Mouse (Mus musculus): ENCODE measurements around the gene Otulin. TPM values are rescaled to one million over a fixed set of nuclear protein-coding genes. Genes with fewer than 3 reads are reported as not detected.
A peak's percentile ranks its signal among the peaks of the same experiment; 100 is the strongest.

Gene Otulin
- polyA plus RNA-seq, 1 experiment from 2014 or later, result 35.0 TPM

DNA sequence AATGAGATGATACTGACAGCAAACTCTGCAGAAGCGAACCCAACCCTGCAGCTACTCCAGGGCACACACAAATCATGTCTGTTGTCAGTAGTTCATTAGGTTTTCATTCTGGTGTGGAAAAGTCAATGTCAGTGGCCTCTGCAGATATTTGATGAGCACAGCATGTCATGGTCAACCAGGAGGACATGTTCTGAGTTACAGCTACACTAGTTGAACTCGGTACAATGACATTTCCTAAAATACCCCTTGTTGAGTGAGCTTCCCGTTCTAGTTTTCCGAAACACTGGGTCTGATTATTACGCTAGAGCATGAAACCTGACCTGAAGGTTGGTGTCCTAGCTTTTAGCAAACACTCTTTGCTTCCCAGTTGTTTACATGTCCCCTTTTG, 44.4 kb downstream of the Otulin start:
- Histone ChIP-seq H3K4me1 (no peaks in the 10 kb centered on the region), H3K4me2 (no peak overlapping the region), H3K27ac (no peak overlapping the region), H3K9me3 (replicated peaks) (no peaks in the 10 kb centered on the region), H3K4me3 (no peak overlapping the region), H3K9ac (no peak overlapping the region), H3K36me3 (peaks cover 66% of the 10 kb centered on the region), H3K27me3 (replicated peaks) (no peaks in the 10 kb centered on the region)
- 80% methylated on average over 5 of the region's 5 CpGs for WGBS (ENCODE audit: insufficient replicate concordance)
- ATAC-seq, result no peak

DNA sequence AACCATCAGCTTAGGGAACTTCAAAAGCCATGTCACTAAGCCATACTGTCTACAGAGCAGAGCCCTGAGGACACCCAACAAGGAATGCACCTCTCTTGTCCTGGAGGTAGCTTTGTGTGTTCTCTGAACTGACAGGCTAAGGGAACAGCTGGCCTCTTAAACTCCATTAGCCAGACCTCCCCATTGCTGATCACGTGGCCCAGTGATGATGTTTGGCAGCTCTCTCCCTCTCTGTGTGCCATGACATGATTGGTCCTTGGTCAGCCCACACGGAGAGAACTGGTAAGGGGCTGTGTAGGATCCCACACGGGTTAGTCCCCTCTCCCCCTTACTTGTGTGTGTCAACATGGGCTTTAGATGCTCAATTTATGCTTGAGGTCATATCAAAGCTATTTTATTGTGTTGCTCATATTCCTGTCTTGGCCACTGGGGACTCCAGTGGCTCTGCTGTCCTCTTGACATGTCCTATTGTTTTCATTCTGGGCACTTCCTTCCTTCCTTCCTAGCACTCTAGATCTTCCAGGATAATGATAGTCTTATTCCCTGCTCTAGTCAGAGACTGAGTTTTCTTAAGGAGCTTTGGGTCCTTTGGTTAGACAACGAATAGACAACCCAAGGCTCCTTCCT, 44.9 kb downstream of the Otulin start:
- Histone ChIP-seq H3K27me3 (replicated peaks) (no peaks in the 10 kb centered on the region), H3K4me3 (no peak overlapping the region), H3K4me1 (no peaks in the 10 kb centered on the region), H3K4me2 (no peak overlapping the region), H3K9me3 (replicated peaks) (no peaks in the 10 kb centered on the region), H3K36me3 (peaks cover 66% of the 10 kb centered on the region), H3K9ac (no peak overlapping the region), H3K27ac (no peak overlapping the region)
- no peak for ATAC-seq
- WGBS (ENCODE audit: insufficient replicate concordance), result 66% methylated on average over 4 of the region's 4 CpGs

DNA sequence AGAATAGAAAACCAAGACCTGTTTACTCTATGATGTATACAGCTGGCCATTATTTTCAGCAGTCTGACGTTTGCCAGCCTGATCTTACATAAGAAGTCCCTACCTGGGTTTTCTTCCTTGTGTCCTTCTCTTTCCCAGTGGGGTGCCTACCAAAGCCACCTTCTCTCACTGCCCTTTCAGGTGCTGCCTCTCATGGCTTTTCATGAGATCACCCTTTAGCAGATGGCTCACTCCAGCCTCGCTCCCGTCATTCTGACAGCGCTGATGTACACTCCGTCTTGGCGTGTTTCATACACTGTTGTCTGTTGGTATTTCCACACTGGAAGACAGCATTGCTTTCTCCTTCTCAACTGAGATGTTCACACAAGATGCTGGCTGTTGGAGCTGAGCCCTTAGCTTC, 46.9 kb downstream of the Otulin start:
- WGBS (ENCODE audit: insufficient replicate concordance), result 90% methylated on average over 6 of the region's 6 CpGs
- Histone ChIP-seq H3K4me2 (no peak overlapping the region), H3K4me3 (no peak overlapping the region), H3K36me3 (peaks cover 68% of the 10 kb centered on the region), H3K9me3 (replicated peaks) (no peaks in the 10 kb centered on the region), H3K27ac (no peak overlapping the region), H3K27me3 (replicated peaks) (no peaks in the 10 kb centered on the region), H3K4me1 (no peaks in the 10 kb centered on the region), H3K9ac (no peak overlapping the region)
- no peak for ATAC-seq

DNA sequence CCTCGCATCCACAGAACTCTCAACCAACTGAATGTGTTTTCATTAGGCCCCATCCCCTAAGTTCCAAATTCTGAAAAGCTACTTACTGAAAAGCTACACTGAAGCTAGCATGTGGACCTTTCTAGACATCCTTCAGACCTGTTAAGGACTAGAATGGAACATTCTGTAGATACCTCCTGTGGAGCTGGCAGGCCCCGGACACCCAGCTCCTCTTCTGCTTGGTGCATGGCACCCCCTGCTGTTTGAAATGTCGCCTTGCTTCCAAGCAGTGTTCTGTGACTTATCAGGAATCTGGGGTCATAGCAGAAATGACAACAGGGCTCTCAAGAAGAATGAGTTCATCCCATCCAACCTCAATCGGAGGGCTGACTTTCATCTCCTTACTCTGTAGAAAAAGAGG, 47.5 kb downstream of the Otulin start:
- H3K9ac ChIP-seq, result no peak overlapping the region
- H3K36me3 ChIP-seq, result peaks cover 70% of the 10 kb centered on the region
- WGBS (ENCODE audit: insufficient replicate concordance), result 68% methylated on average over 4 of the region's 4 CpGs
- no peaks in the 10 kb centered on the region for H3K27me3 ChIP-seq (replicated peaks)
- no peak for ATAC-seq
- no peak overlapping the region for H3K4me2 ChIP-seq
- H3K4me1 ChIP-seq, result no peaks in the 10 kb centered on the region
- no peaks in the 10 kb centered on the region for H3K9me3 ChIP-seq (replicated peaks)
- no peak overlapping the region for H3K4me3 ChIP-seq
- H3K27ac ChIP-seq, result no peak overlapping the region

DNA sequence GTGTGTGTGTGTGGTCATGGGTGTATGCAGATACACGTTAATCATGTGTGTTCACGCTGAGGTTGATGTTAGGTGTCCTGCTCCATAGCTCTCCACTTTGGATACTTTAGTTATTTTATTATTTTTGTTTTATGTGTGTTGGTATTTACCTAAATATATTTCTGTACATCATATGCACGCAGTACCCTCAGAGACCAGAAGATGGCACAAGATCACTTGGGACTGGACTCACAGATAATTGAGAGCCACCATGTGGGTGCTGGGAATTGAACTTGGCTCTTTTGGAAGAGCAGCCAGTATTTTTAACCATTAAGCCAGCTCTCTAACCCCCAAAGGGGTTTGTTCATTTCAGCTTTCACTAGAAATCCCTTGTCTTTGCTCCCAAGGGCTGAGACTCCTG, 48.1 kb downstream of the Otulin start:
- Histone ChIP-seq H3K36me3 (peaks cover 72% of the 10 kb centered on the region), H3K9me3 (replicated peaks) (no peaks in the 10 kb centered on the region), H3K4me1 (no peaks in the 10 kb centered on the region), H3K27me3 (replicated peaks) (no peaks in the 10 kb centered on the region), H3K4me2 (no peak overlapping the region), H3K27ac (no peak overlapping the region), H3K4me3 (no peak overlapping the region), H3K9ac (no peak overlapping the region)
- 84% methylated on average over 3 of the region's 3 CpGs for WGBS (ENCODE audit: insufficient replicate concordance)
- no peak for ATAC-seq

DNA sequence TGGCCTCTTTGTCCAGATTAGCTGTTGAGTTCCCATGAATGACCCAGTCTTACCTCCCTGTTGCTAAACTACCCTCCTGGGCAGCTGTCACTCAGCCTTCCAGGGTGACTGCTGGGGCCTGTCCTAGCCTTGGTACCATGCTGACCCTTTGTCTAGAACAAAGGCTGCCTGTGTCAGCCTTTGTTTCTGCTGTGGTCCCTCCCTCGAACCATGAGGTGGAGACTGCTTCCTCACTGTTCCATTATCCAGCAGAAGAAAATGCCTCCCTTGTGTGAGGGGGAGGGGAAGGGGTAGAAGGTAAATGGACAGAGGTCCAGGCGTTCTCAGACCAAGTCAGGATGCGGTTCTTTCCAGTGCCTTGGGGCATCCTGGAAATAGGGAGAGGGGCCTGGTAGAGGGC, 48.9 kb downstream of the Otulin start:
- Histone ChIP-seq H3K9me3 (replicated peaks) (no peaks in the 10 kb centered on the region), H3K4me2 (no peak overlapping the region), H3K36me3 (peaks cover 64% of the 10 kb centered on the region), H3K27me3 (replicated peaks) (no peaks in the 10 kb centered on the region), H3K4me1 (no peaks in the 10 kb centered on the region), H3K9ac (no peak overlapping the region), H3K4me3 (no peak overlapping the region), H3K27ac (no peak overlapping the region)
- WGBS (ENCODE audit: insufficient replicate concordance), result 75% methylated on average over 3 of the region's 3 CpGs
- no peak for ATAC-seq

DNA sequence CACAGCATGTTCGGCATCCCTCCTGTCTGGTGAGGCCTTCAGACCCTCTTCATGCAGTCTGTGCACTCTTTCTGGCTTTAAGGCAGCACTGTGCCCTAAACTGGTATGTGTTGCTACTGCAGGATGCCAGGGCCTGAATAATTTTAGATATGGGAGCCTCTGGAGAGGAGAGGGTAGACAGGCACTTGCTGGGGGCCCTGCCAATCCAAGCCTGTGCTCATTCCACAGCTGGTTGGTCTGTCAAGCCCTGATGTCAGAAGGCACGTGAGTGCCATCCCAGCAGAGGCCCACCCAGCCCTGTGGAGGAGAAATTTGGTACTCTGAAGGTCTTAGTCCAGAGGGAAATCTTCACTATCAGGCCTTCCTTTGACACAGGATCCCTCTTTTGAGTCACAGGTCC, 49.7 kb downstream of the Otulin start:
- no peak overlapping the region for H3K9ac ChIP-seq
- no peak overlapping the region for H3K4me3 ChIP-seq
- H3K9me3 ChIP-seq (replicated peaks), result no peaks in the 10 kb centered on the region
- no peak overlapping the region for H3K27ac ChIP-seq
- 86% methylated on average over 2 of the region's 2 CpGs for WGBS (ENCODE audit: insufficient replicate concordance)
- H3K4me2 ChIP-seq, result no peak overlapping the region
- H3K27me3 ChIP-seq (replicated peaks), result no peaks in the 10 kb centered on the region
- H3K36me3 ChIP-seq, result peaks cover 71% of the 10 kb centered on the region
- H3K4me1 ChIP-seq, result no peaks in the 10 kb centered on the region
- no peak for ATAC-seq

DNA sequence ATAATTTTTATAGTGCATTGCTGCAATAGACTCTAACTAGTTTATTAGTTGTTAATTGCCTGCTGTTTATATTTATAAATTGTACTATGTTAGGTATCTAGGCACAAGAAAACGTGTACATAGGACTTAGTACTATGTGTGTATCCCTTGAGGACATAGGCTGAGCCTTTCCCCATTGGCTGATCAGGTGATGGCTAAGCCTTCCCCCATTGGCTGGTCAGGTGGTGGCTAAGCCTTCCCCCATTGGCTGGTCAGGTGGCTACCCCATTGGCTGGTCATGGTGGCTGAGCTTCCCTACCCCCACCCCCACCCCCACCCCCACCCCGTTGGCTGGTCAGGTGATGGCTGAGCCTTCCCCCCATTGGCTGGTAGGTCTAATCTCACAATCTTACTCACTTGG, 50.6 kb downstream of the Otulin start:
- Histone ChIP-seq H3K4me3 (no peak overlapping the region), H3K4me2 (no peak overlapping the region), H3K9ac (no peak overlapping the region), H3K27ac (no peak overlapping the region), H3K4me1 (no peaks in the 10 kb centered on the region), H3K27me3 (replicated peaks) (no peaks in the 10 kb centered on the region), H3K9me3 (replicated peaks) (no peaks in the 10 kb centered on the region), H3K36me3 (peaks cover 69% of the 10 kb centered on the region)
- 56% methylated on average over 2 of the region's 2 CpGs for WGBS (ENCODE audit: insufficient replicate concordance)
- peak; percentile 39; the same call in 1 of the 2 replicates for ATAC-seq

DNA sequence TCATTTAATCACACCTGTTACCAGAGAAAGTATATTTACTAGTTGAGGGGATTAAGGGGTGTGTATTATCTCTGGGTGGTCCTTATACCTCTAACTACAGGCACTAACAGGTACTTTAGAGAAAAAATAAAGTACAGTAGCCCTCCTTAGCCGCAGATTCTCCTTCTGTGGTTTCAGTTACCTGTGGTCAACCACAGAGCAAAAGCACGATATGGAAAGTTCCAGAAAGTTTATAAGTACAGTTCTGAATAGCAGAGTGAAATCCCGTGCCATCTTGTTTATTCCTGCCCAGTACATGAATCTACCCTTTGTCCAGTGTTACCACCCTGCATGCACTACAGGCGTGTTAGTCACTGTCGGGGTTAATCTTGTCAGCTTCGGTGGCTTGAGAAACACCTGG, 51.6 kb downstream of the Otulin start:
- ATAC-seq, result no peak
- Histone ChIP-seq H3K36me3 (peaks cover 66% of the 10 kb centered on the region), H3K4me3 (no peak overlapping the region), H3K9ac (no peak overlapping the region), H3K4me2 (no peak overlapping the region), H3K27ac (no peak overlapping the region), H3K27me3 (replicated peaks) (no peaks in the 10 kb centered on the region), H3K9me3 (replicated peaks) (no peaks in the 10 kb centered on the region), H3K4me1 (no peaks in the 10 kb centered on the region)
- WGBS (ENCODE audit: insufficient replicate concordance), result 77% methylated on average over 6 of the region's 6 CpGs

DNA sequence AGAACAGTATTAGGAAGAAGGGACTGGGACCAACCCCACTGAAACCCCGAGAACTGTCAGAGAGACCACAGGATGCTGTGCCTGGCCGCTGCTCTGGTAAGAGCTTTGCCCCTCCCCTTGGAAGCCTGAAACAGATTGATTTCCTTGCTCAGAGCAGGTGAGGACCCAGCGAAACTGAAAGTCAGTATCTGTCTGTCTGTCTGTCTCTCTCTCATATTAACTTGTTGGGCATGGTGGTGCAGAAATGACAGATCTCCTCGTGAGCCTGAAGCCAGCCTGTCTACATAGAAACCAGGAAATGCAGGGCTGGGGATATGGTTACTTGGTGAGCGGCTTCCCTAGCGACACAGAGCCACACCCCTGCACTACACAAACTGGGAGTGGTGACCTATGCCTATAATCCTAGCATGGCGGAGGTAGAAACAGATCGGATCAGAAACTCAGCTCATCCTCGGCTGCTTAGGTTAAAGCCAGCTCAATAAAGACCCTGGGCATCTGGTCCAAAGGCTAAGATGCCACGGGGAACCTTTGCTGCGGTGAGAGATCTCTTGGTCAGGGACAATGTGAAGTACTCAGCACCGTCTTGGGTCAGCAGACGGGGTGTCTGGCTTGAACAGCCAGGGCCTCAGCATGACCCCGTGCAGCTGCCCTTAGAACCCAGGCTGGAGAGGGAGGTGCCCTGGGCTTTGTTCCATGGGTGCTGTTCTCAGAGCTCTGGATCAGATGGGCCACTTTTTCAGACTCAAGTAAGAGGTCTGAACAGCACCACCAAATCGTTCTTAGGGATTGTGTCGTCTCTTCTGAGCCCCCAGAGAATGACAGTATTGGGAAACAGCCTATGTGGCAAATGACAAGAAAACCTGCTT, 52.3 kb downstream of the Otulin start:
- Histone ChIP-seq H3K27ac (no peak overlapping the region), H3K4me3 (no peak overlapping the region), H3K36me3 (peaks cover 64% of the 10 kb centered on the region), H3K27me3 (replicated peaks) (no peaks in the 10 kb centered on the region), H3K4me1 (no peaks in the 10 kb centered on the region), H3K4me2 (no peak overlapping the region), H3K9me3 (replicated peaks) (no peaks in the 10 kb centered on the region), H3K9ac (no peak overlapping the region)
- no peak for ATAC-seq
- WGBS (ENCODE audit: insufficient replicate concordance), result 77% methylated on average over 16 of the region's 16 CpGs

DNA sequence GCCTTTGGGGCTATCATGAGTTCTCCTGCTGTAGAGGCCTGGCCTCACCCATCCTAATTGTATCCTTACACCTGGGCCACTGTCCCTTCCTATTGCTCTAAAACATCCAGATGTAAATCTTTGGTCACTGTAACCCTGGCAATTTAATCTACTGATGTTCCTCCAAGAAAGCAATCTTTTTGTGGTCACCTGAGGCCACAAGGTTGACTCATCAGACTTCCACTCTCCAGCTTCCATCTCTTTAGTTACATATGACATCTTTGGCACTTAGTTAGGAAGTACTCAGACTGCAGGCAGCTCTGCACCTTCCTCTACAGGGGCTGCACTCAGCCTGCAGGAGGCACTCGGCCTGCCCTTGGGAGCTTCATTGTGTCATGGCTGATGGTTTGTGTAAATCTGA, 53.6 kb downstream of the Otulin start:
- H3K4me2 ChIP-seq, result no peak overlapping the region
- WGBS (ENCODE audit: insufficient replicate concordance), result 67% methylated on average over 1 of the region's 1 CpGs
- no peaks in the 10 kb centered on the region for H3K4me1 ChIP-seq
- H3K27me3 ChIP-seq (replicated peaks), result no peaks in the 10 kb centered on the region
- H3K4me3 ChIP-seq, result no peak overlapping the region
- H3K27ac ChIP-seq, result no peak overlapping the region
- peaks cover 65% of the 10 kb centered on the region for H3K36me3 ChIP-seq
- H3K9me3 ChIP-seq (replicated peaks), result no peaks in the 10 kb centered on the region
- no peak for ATAC-seq
- no peak overlapping the region for H3K9ac ChIP-seq

DNA sequence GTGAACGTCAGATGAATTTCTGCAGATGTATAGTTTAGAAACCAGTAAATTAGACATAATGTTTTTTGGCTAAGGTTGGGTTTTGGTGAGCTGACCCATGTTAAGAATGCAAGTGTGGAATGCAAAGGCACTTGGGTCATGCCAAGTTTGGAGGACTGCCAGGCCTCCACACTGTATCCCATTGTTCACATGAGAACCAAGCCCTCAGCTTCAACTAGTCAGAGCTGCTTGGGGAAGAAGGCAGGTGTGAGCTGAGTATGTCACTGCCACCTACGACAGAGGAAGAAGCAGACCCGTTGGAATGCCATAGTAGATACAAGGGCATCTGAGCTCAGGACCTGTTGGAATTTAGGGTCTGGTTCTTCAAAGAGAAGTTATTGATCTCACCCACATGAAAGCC, 54.6 kb downstream of the Otulin start:
- Histone ChIP-seq H3K27me3 (replicated peaks) (no peaks in the 10 kb centered on the region), H3K36me3 (peaks cover 67% of the 10 kb centered on the region), H3K4me1 (no peaks in the 10 kb centered on the region), H3K9ac (no peak overlapping the region), H3K9me3 (replicated peaks) (no peaks in the 10 kb centered on the region), H3K4me3 (no peak overlapping the region), H3K27ac (no peak overlapping the region), H3K4me2 (no peak overlapping the region)
- 81% methylated on average over 3 of the region's 3 CpGs for WGBS (ENCODE audit: insufficient replicate concordance)
- no peak for ATAC-seq
